Mouse (Mus musculus): ENCODE measurements at regions not wholly inside any gene's neighbourhood (a gene's known extent, or its start where the extent isn't known, plus 50 kb on each side); places are given as distances from the start of the nearest gene placed in this dataset.

DNA sequence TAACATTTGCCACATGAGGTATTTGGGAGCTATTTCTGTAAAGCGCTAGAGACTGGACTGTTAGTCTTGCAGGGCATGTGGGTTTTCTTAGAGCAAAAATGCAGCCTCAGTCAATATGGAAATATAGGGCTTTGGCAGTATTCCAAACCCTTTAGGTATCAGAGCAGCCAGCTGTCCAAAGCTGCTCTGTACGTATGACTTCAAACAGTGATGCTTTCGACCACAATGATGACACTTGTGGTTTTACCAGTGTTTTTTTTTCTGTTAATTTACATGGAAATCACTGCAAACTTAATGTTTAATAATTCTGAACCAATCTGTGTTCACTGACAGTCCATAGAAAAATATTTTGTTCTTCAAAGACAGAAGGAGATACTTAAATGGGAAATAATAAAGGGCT is 743.0 kb downstream of the Brinp3 start:
- no peak for DNase-seq
- intact Hi-C loops (cut with DNase I), result no loop called here

DNA sequence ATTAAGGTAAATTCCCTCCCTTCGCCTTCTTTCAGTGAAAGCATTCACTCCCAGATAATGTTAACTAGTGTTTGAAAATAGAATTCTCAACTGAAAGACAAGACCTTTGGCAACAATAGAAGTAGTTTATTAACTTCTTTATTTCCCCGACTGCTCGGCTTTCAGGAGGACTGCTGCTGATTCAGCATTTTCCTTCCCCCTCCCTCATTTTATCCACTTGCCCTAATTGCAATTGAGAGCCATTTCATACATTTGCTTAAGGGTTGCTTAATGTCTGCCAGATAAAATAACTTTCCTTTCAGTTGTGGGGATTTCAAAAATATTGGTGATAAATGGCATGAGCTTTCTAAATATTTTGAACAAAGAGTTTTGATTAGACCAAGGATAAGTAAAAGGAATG is 744.5 kb downstream of the Brinp3 start:
- intact Hi-C loops (cut with DNase I), result no loop called here
- DNase-seq, result no peak

DNA sequence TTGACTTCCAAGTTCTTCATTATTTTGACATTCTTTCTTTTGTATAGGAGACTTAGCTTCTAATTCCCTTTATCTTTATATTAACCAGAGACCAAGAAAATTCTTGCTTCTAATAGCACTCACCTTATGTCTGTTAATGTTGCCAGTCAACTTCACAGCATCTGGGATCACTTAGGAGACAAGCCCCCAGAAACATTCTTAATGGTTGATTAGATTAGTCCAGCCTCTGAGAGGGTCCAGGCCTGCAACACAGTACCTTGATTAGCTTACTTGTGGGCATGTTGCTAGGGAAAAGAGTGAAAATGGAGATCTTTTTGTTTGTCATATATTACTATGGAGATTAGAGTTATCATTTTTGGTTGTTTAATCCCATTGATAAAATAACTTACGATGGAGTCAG is 778.8 kb downstream of the Brinp3 start:
- no peak for DNase-seq
- intact Hi-C loops (cut with DNase I), result no loop called here

DNA sequence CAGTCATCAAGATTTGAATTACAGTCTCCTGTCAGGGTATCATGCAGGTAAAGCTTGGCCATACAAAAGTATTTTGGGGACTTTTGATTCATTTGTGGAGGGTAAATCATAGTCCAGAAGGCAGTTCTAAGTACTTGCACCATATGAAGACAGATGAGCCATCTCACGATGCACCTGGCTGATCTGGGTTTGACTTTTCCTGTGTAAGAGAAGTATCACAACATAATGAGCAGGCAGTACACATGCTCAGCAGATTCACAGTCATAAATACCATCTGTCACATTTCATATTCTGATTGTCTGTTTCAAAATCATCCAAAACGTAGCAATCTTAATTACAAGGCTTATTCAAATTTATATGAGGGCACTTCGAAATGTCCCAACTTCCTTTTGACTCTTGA is 796.6 kb downstream of the Brinp3 start:
- intact Hi-C loops (cut with DNase I), result no loop called here
- no peak for DNase-seq

DNA sequence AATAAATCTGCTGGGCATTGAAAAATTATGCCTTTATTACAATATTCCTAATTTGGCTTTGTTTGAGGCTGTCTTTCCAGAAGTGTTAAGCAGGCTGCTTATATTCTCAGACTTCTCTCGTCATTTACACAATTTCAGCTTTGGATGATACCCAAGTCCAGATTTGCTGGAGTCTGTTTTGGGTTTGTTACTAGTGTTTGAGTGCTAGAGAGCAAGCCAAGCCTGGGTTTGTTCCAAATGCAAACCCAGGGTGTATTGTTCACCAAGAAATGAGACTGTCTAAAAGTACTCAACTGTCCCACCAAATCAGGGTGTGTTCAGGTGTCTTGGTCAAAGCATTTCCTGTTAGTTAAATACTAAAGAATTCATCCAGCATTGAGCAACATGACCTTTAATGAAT is 814.7 kb downstream of the Brinp3 start:
- intact Hi-C loops (cut with DNase I), result no loop called here

DNA sequence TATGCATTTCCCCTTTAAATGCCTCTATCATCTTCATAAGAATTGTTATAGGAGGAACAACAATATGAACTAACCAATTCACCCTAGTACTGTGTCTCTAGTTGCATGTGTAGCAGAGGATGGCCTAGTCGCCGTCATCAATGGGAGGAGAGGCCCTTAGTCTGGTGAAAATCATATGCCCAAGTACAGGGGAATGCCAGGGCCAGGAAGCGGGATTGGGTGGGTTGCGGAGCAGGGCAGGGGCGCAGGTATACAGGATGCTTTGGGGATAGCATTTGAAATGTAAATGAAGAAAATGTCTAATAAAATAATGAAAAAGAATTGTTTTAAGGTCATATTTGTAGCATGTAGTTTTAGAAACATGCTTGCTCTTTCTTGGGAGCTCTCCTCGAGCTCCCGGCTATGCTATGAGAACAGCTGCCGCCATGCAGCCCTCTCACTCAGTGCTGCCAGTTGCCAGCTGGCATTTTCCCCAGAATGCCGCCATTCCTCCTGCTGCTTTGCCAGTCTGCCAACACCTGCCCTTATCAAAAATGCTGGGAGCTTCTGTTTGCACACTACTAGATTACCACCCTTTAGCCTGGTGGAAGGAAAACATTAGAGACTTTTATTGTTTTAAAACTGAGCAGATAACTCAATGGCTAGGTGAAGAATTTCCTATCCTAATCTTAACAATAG is 848.9 kb downstream of the Brinp3 start:
- peak; percentile 70 to 71 for DNase-seq
- intact Hi-C loops (cut with DNase I), result no loop called here

More for the DNA sequence above, 814.7 kb downstream of the Brinp3 start:
- peak; percentile 13 to 21 for DNase-seq

DNA sequence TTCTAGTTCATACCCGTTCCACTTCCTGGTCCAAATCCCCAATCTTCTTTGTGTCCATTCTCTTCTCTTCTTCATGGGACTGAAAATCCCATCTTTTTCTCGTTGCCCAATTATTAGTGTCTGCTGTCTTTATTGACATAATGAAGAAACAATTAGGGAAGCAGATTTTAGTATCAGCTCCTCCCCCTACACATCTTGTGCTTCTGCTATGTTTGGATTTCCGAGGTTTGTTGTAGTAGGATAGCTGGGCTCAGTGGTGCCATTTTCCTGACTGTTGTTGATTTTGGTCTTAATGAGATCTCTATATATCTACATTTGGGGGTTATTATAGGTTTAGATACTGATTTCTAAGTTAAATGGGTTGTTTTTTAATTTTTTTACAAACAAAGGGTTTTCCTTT is 849.5 kb downstream of the Brinp3 start:
- DNase-seq, result no peak
- intact Hi-C loops (cut with DNase I), result no loop called here

All from heart, postnatal 10 days (tissue).